Mouse (Mus musculus): ENCODE data around the gene Tacc3. TPM values are rescaled to one million over a fixed set of nuclear protein-coding genes. Genes with fewer than 3 reads are reported as not detected.

Gene Tacc3
- polyA plus RNA-seq, 1 experiment from 2014 or later = 71.9 TPM

DNA sequence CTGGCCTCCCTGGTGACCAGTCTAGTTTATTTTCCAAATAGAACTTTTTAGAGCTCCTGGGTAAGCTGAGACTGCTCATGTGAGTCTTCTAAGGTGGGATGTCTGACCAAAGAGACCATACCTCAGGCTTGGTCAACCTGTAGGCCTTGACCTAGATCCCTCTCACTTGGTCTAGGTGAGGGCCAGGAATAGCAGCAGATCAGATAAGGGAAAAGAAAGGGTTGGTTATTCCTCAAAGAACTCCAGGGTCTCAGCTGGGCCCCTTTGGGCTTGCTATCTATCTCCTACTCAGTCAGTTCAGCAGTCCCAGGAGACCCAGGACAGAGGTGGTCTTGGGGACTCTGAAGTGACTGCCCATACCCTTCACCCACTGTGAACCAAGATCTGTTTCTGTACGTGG, 39.6 kb downstream of the Tacc3 start:
- H3K4me1 ChIP-seq (replicated peaks; ENCODE audit: control insufficient read depth, insufficient read depth, low read length) = peaks cover 51% of the 10 kb centered on the region
- H3K36me3 ChIP-seq (ENCODE audit: control insufficient read depth, insufficient read depth) = no peaks in the 10 kb centered on the region
- H3K27ac ChIP-seq (ENCODE audit: low read length) = 0 out of 2 replicates have a peak overlapping the region, but pooled peaks have one; percentile 29
- H3K4me3 ChIP-seq (replicated peaks; ENCODE audit: low read length) = no peak overlapping the region
- 6% methylated on average over 1 of the region's 1 CpGs for WGBS
- 0 out of 2 replicates have a peak, but pooled peaks cover 6% of the 10 kb centered on the region for H3K27me3 ChIP-seq (replicated peaks; ENCODE audit: control insufficient read depth, insufficient read depth, low read length)
- H3K4me2 ChIP-seq (ENCODE audit: low read length) = no peak overlapping the region
- no peak overlapping the region for H3K9ac ChIP-seq (replicated peaks; ENCODE audit: low read depth, low read length)
- no peak for ATAC-seq
- H3K9me3 ChIP-seq (ENCODE audit: control insufficient read depth, low read length) = no peaks in the 10 kb centered on the region

DNA sequence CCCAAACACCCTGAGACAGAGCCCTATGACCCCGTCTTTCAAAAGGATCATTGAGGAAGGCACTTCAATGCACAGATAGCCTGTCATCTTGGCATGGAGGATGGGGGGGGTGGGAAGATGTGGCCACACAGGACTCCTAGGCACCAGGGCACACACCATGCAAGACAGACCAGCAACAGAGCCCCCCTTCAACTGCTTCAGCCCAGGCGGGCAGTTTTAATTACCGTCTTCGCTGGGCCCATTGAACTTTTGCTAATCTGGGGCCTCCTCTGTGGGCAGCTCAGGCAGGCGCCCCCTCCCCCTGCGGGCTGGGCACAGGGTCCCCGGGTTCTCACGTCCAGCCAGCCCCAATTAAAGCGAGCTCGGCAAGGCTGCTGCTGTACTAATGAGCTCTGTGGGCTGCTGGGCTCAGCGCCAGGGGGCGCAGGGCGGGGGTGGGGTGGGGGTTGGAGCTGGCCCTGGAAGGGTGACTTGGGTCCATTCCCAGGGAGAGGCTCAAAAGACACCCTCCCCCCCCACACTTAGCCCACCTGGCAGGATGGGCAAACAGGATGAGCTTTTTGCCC, 40.1 kb downstream of the Tacc3 start:
- 0 out of 2 replicates have a peak, but pooled peaks cover 6% of the 10 kb centered on the region for H3K27me3 ChIP-seq (replicated peaks; ENCODE audit: control insufficient read depth, insufficient read depth, low read length)
- under 1% methylated on average over 12 of the region's 13 CpGs for WGBS
- H3K36me3 ChIP-seq (ENCODE audit: control insufficient read depth, insufficient read depth) = no peaks in the 10 kb centered on the region
- ATAC-seq = peak; percentile 80
- no peak overlapping the region for H3K4me3 ChIP-seq (replicated peaks; ENCODE audit: low read length)
- H3K27ac ChIP-seq (ENCODE audit: low read length) = peak overlapping the region; percentile 41; the same call in 1 of the 2 replicates
- H3K4me2 ChIP-seq (ENCODE audit: low read length) = no peak overlapping the region
- H3K4me1 ChIP-seq (replicated peaks; ENCODE audit: control insufficient read depth, insufficient read depth, low read length) = peaks cover 47% of the 10 kb centered on the region
- no peak overlapping the region for H3K9ac ChIP-seq (replicated peaks; ENCODE audit: low read depth, low read length)
- no peaks in the 10 kb centered on the region for H3K9me3 ChIP-seq (ENCODE audit: control insufficient read depth, low read length)

DNA sequence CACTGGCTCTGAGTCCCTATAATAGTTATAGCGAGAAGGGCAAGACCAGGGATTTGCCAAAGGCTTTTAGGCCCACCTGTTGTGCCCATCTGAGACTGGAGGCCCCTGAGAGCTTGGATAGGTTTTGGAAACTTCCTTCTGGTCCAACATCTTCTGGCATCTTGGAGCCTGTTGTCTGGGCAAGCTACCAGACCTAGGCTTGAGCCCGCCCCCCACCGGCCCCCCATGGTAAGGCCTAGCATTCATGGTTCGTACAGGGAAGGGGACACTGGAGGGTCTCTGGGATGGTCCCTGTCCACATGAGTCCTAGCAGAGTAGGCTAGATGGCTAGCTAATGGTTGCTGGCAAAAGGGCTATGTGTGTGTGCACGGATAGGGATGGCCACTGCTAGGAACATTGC, 40.7 kb downstream of the Tacc3 start:
- H3K36me3 ChIP-seq (ENCODE audit: control insufficient read depth, insufficient read depth) = no peaks in the 10 kb centered on the region
- 0 out of 2 replicates have a peak, but pooled peaks cover 6% of the 10 kb centered on the region for H3K27me3 ChIP-seq (replicated peaks; ENCODE audit: control insufficient read depth, insufficient read depth, low read length)
- H3K4me2 ChIP-seq (ENCODE audit: low read length) = no peak overlapping the region
- H3K4me3 ChIP-seq (replicated peaks; ENCODE audit: low read length) = no peak overlapping the region
- ATAC-seq = no peak
- H3K9ac ChIP-seq (replicated peaks; ENCODE audit: low read depth, low read length) = no peak overlapping the region
- H3K4me1 ChIP-seq (replicated peaks; ENCODE audit: control insufficient read depth, insufficient read depth, low read length) = peaks cover 47% of the 10 kb centered on the region
- 45% methylated on average over 5 of the region's 5 CpGs for WGBS
- no peaks in the 10 kb centered on the region for H3K9me3 ChIP-seq (ENCODE audit: control insufficient read depth, low read length)
- peak overlapping the region; percentile 41; the same call in 1 of the 2 replicates for H3K27ac ChIP-seq (ENCODE audit: low read length)

DNA sequence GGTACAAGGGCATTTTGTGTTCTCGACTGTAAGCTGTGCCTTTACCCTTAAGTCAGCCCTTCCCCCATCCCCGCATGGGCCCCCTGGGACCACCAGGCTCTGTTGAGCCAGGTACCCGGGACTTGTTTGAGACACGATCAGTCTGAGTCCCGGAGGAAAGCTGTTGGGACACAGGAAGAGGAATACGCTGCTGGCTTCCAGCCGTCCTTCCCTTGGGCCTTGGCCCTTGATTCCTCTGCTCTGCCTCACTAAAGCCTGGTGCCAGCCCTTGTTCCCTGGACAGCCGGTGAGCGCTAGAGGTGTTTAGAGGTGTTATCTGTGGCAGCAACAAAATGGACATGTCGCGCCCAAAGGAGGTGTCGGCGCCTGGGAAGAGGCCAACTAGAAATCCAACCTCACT, 42.1 kb downstream of the Tacc3 start:
- Histone ChIP-seq H3K36me3 (ENCODE audit: control insufficient read depth, insufficient read depth) (no peaks in the 10 kb centered on the region), H3K27ac (ENCODE audit: low read length) (no peak overlapping the region; the same call in 1 of the 2 replicates), H3K9me3 (ENCODE audit: control insufficient read depth, low read length) (no peaks in the 10 kb centered on the region), H3K27me3 (replicated peaks; ENCODE audit: control insufficient read depth, insufficient read depth, low read length) (0 out of 2 replicates have a peak, but pooled peaks cover 3% of the 10 kb centered on the region), H3K9ac (replicated peaks; ENCODE audit: low read depth, low read length) (no peak overlapping the region), H3K4me1 (replicated peaks; ENCODE audit: control insufficient read depth, insufficient read depth, low read length) (peaks cover 48% of the 10 kb centered on the region), H3K4me2 (ENCODE audit: low read length) (no peak overlapping the region), H3K4me3 (replicated peaks; ENCODE audit: low read length) (no peak overlapping the region)
- no peak for ATAC-seq
- 43% methylated on average over 13 of the region's 13 CpGs for WGBS

DNA sequence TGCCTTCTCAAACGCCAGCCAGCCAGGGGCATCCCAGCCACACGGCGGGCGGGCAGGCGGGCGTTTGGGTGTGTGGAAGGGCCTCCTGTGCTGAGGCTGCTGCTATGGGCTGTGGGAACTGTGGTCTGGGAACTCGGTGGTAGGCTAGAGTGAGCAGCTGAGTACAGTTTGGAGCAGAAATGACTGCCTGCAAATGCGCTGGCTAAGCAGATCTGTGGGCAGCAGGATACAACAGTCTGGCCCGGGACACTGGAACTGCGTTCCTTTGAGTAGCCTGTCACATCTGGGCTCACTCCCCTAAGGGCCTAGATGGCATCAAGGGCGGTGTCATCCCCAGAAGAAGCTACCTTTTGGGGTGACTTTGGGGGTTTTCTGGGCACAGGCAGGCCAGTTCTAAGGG, 43.9 kb downstream of the Tacc3 start:
- 80% methylated on average over 11 of the region's 11 CpGs for WGBS
- no peak overlapping the region for H3K27ac ChIP-seq (ENCODE audit: low read length)
- ATAC-seq = no peak
- peaks cover 38% of the 10 kb centered on the region for H3K4me1 ChIP-seq (replicated peaks; ENCODE audit: control insufficient read depth, insufficient read depth, low read length)
- no peaks in the 10 kb centered on the region for H3K9me3 ChIP-seq (ENCODE audit: control insufficient read depth, low read length)
- H3K4me2 ChIP-seq (ENCODE audit: low read length) = no peak overlapping the region
- H3K9ac ChIP-seq (replicated peaks; ENCODE audit: low read depth, low read length) = no peak overlapping the region
- no peaks in the 10 kb centered on the region for H3K27me3 ChIP-seq (replicated peaks; ENCODE audit: control insufficient read depth, insufficient read depth, low read length)
- H3K36me3 ChIP-seq (ENCODE audit: control insufficient read depth, insufficient read depth) = no peaks in the 10 kb centered on the region
- H3K4me3 ChIP-seq (replicated peaks; ENCODE audit: low read length) = no peak overlapping the region

DNA sequence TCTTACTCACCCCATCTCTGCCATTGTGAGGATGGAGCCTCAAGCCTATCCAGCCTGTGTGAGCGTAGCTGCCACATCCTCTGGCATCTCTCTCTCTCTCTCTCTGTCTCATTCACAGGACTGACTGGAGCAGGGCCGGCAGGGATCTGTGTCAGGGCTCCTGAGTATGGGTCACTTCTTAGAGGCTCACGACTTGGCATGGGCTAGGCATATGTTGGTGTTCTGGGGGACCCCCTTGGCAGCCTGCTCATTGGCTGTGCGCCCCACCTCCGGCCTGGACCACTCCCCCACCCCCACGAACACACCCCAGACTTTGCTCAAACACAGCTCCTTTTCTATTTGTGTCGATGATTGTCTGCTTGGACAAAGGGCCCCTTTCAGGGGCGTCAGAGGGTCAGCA, 46.1 kb downstream of the Tacc3 start:
- Histone ChIP-seq H3K27me3 (replicated peaks; ENCODE audit: control insufficient read depth, insufficient read depth, low read length) (no peaks in the 10 kb centered on the region), H3K4me3 (replicated peaks; ENCODE audit: low read length) (no peak overlapping the region), H3K27ac (ENCODE audit: low read length) (peak overlapping the region; percentile 71), H3K9me3 (ENCODE audit: control insufficient read depth, low read length) (no peaks in the 10 kb centered on the region), H3K36me3 (ENCODE audit: control insufficient read depth, insufficient read depth) (no peaks in the 10 kb centered on the region), H3K4me2 (ENCODE audit: low read length) (no peak overlapping the region), H3K9ac (replicated peaks; ENCODE audit: low read depth, low read length) (no peak overlapping the region), H3K4me1 (replicated peaks; ENCODE audit: control insufficient read depth, insufficient read depth, low read length) (peaks cover 22% of the 10 kb centered on the region)
- ATAC-seq = peak; percentile 53
- 12% methylated on average over 8 of the region's 8 CpGs for WGBS

DNA sequence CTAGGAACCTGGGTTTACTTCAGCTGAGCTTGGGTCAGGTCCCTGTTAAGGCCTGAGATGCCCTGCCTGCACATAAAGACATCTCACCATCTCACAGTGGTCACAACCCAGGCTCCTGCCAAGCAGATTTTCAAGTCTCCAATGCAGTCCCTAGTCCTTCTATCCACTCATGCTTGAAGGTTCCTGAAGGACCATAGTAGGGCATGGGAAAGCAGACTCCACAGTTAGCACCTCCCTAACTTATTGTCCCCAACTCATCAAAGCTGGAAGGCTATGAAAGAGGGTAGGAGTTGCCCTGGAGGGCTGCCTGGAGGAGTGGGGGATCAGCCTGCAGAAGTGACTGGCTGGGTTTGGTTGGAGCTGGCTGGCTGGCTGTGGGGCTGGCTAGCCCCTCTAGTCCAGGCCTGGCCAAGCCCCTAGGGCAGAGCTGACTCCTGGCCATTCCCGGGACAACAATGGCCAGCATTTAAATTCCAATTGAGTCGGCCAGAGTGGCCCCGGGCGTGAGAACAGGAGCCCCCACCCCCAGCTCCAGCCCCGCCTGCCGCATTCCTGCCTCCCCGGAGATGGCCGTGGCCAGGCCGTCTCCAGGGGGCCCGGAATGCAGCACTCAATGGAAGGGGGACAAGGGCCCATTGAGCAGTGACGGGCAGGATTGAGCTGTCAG, 47.1 kb downstream of the Tacc3 start:
- no peak overlapping the region for H3K4me2 ChIP-seq (ENCODE audit: low read length)
- H3K9ac ChIP-seq (replicated peaks; ENCODE audit: low read depth, low read length) = no peak overlapping the region
- peaks cover 16% of the 10 kb centered on the region for H3K4me1 ChIP-seq (replicated peaks; ENCODE audit: control insufficient read depth, insufficient read depth, low read length)
- H3K4me3 ChIP-seq (replicated peaks; ENCODE audit: low read length) = no peak overlapping the region
- ATAC-seq = peak; percentile 79
- no peaks in the 10 kb centered on the region for H3K36me3 ChIP-seq (ENCODE audit: control insufficient read depth, insufficient read depth)
- H3K27ac ChIP-seq (ENCODE audit: low read length) = peak overlapping the region; percentile 71; the same call in 1 of the 2 replicates
- no peaks in the 10 kb centered on the region for H3K27me3 ChIP-seq (replicated peaks; ENCODE audit: control insufficient read depth, insufficient read depth, low read length)
- WGBS = 7% methylated on average over 11 of the region's 11 CpGs
- no peaks in the 10 kb centered on the region for H3K9me3 ChIP-seq (ENCODE audit: control insufficient read depth, low read length)

DNA sequence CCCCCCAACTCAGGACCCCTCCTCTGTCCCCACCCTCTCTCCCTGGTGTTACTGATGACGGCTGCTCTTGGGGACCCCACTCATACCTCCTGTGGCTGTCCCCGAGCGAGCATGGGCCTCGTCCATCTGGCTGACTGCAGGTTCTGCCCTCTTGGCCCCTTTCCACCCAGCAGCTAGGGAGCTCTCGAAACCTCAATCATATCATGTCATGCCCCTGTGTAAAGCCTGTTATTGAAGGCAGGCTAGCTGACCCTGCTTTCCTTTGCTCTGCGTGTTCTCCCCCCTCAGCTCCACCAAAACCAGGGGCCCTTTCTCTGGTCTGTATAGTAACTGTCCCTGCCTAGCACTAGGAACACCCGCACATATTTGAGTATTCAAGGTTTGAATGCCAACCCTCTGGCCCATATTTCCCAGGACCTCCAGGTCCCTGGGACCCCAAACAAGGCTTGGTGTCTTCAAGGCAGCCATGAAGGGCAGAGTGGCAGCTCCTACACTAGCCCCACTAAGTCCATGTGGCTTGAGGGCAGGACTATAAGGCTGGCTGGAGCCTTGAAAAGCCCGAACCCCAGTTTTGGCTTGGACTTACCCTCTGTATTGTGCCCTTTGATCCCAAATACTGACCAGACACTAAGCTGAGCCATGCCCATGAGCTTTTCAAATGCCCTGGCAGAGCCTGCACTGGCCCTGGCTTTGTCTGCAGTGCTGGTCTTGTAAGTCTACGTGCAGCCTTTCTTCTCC, 47.9 kb downstream of the Tacc3 start:
- H3K9me3 ChIP-seq (ENCODE audit: control insufficient read depth, low read length) = no peaks in the 10 kb centered on the region
- H3K36me3 ChIP-seq (ENCODE audit: control insufficient read depth, insufficient read depth) = no peaks in the 10 kb centered on the region
- no peak overlapping the region for H3K4me3 ChIP-seq (replicated peaks; ENCODE audit: low read length)
- H3K27me3 ChIP-seq (replicated peaks; ENCODE audit: control insufficient read depth, insufficient read depth, low read length) = no peaks in the 10 kb centered on the region
- no peak overlapping the region for H3K4me2 ChIP-seq (ENCODE audit: low read length)
- WGBS = 10% methylated on average over 9 of the region's 9 CpGs
- ATAC-seq = peak; percentile 34
- no peak overlapping the region for H3K9ac ChIP-seq (replicated peaks; ENCODE audit: low read depth, low read length)
- peak overlapping the region; percentile 57 for H3K27ac ChIP-seq (ENCODE audit: low read length)
- peaks cover 15% of the 10 kb centered on the region for H3K4me1 ChIP-seq (replicated peaks; ENCODE audit: control insufficient read depth, insufficient read depth, low read length)

DNA sequence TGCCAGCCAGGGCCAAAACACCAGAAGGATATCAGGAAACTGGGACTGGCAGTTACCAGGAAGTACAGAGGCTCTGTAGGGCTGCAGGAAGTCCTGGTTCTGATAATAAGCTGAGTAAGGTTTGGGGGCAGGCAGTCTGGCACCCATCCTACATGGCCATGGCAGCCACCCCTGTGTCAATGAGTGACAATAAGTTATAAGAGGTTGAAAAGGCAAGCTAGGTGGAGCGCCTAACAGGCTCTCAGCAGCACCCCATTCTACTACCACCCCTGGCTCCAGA, 48.4 kb downstream of the Tacc3 start:
- no peak for ATAC-seq
- WGBS = 90% methylated on average over 1 of the region's 1 CpGs
- H3K4me1 ChIP-seq (replicated peaks; ENCODE audit: control insufficient read depth, insufficient read depth, low read length) = peaks cover 15% of the 10 kb centered on the region
- H3K4me2 ChIP-seq (ENCODE audit: low read length) = no peak overlapping the region
- peak overlapping the region; percentile 57 for H3K27ac ChIP-seq (ENCODE audit: low read length)
- H3K9me3 ChIP-seq (ENCODE audit: control insufficient read depth, low read length) = no peaks in the 10 kb centered on the region
- no peak overlapping the region for H3K9ac ChIP-seq (replicated peaks; ENCODE audit: low read depth, low read length)
- H3K4me3 ChIP-seq (replicated peaks; ENCODE audit: low read length) = no peak overlapping the region
- no peaks in the 10 kb centered on the region for H3K36me3 ChIP-seq (ENCODE audit: control insufficient read depth, insufficient read depth)
- H3K27me3 ChIP-seq (replicated peaks; ENCODE audit: control insufficient read depth, insufficient read depth, low read length) = no peaks in the 10 kb centered on the region

All from forebrain, embryonic 16.5 days (tissue).